Mouse (Mus musculus) Patski (cell line): ENCODE results near the gene Hoxd3. TPM values are rescaled to one million over a fixed set of nuclear protein-coding genes. Genes with fewer than 3 reads are reported as not detected.

Experiments used
- ATAC-seq: fragments of 100-300 bp; one replicate; pipeline ENCODE4 v1.8.0; 2021
- CTCF ChIA-PET: fragments of 350-600 bp; sonication (Branson Sonifier 250); formaldehyde crosslinking; loops from one replicate; lab custom pipeline; 2022; ENCODE audit warnings: inconsistent platforms; lab: Charles Lee
- POLR2A ChIA-PET: fragments of 350-600 bp; sonication (Branson Sonifier 250); formaldehyde crosslinking; loops from one replicate; lab custom pipeline; 2022; ENCODE audit warnings: antibody characterized with exemption, inconsistent platforms; lab: Charles Lee
- DNase-seq: peaks from one replicate; pipeline ENCODE4 v3.0.0-alpha.2; 2011; ENCODE audit warnings: low read depth, low spot score
- H3K27me3 ChIP-seq: fragments of 371-371 bp; one replicate; pipeline ENCODE4 v1.5.1; 2021
- CTCF ChIP-seq: fragments of 100-300 bp; IDR thresholded peaks from one replicate; pipeline ENCODE4 v1.5.1; 2021
- in situ Hi-C: fragments of 300-500 bp; cut with MboI; formaldehyde crosslinking; loops from 3 replicates; pipeline ENCODE4 v1.11.1; 2018; ENCODE audit warnings: low pct_unique_long_range_greater_than_20kb, mixed read lengths
- polyA plus RNA-seq: library from polyadenylated mRNA; unstranded; gene quantifications from one replicate; pipeline ENCODE4 v1.2.3, GENCODE M21; 2021

Hoxd3 gene
- polyA plus RNA-seq, 1 experiment from 2014 or later, result 0.27 TPM

- no peak for TF ChIP-seq CTCF
- DNase-seq (no peak), ATAC-seq (no peak)
- in situ Hi-C loops, result loop anchor here (10.0 to 25.0 kb wide), 2 partner anchors 446 to 1063 kb away; no protein-coding TSS in a partner anchor
- ChIA-PET CTCF (no interaction called here), POLR2A (no interaction called here)
- H3K27me3 ChIP-seq, result peaks cover 15% of the 10 kb centered on the region
Observed at GRCm38 (mm10) chr2:74699053-74699430, 12.7 kb upstream of the Hoxd3 start.

GRCm38 (mm10) chr2:74699664-74700545, 11.8 kb upstream of the Hoxd3 start:
- ChIA-PET POLR2A (no interaction called here), CTCF (no interaction called here)
- H3K27me3 ChIP-seq, result peaks cover 12% of the 10 kb centered on the region
- DNase-seq, result no peak
- ATAC-seq, result no peak
- no peak for TF ChIP-seq CTCF
- in situ Hi-C loops, result loop anchor here (5.0 to 25.0 kb wide), 4 partner anchors 445 to 1062 kb away; no protein-coding TSS in a partner anchor

- ChIA-PET POLR2A (no interaction called here), CTCF (interaction anchor here (1.9 kb wide), 1 partner anchor 15 kb away, joined by 7 read pairs; no protein-coding TSS in a partner anchor)
- in situ Hi-C loops, result loop anchor here (5.0 kb wide), 2 partner anchors 617 to 887 kb away; no protein-coding TSS in a partner anchor
- ATAC-seq, result no peak
- TF ChIP-seq CTCF, result no peak
- peaks cover 12% of the 10 kb centered on the region for H3K27me3 ChIP-seq
- no peak for DNase-seq
Observed at GRCm38 (mm10) chr2:74700546-74701112, 11.1 kb upstream of the Hoxd3 start.

GRCm38 (mm10) chr2:74701949-74702819, 9.5 kb upstream of the Hoxd3 start:
- ATAC-seq, result no peak
- no peak for DNase-seq
- in situ Hi-C loops, result loop anchor here (5.0 kb wide), 2 partner anchors 615 to 885 kb away; no protein-coding TSS in a partner anchor
- no peak for TF ChIP-seq CTCF
- CTCF ChIA-PET, result interaction anchor here (0.8 to 1.9 kb wide), 12 partner anchors 11 to 541 kb away, joined by 3 to 10 read pairs (median 3); no protein-coding TSS in a partner anchor
- POLR2A ChIA-PET, result interaction anchor here (0.5 kb wide), 1 partner anchor 1198 kb away, joined by 6 read pairs; no protein-coding TSS in a partner anchor
- peaks cover 16% of the 10 kb centered on the region for H3K27me3 ChIP-seq

GRCm38 (mm10) chr2:74702820-74703219, 8.9 kb upstream of the Hoxd3 start:
- in situ Hi-C loops, result loop anchor here (5.0 kb wide), 2 partner anchors 614 to 884 kb away; no protein-coding TSS in a partner anchor
- peaks cover 16% of the 10 kb centered on the region for H3K27me3 ChIP-seq
- no peak for TF ChIP-seq CTCF
- ChIA-PET CTCF (interaction anchor here (0.6 to 1.9 kb wide), 9 partner anchors 13 to 540 kb away, joined by 3 to 10 read pairs (median 3); no protein-coding TSS in a partner anchor), POLR2A (no interaction called here)
- no peak for ATAC-seq
- no peak for DNase-seq

- no peak for TF ChIP-seq CTCF
- no peak for DNase-seq
- in situ Hi-C loops, result loop anchor here (5.0 kb wide), 2 partner anchors 614 to 884 kb away; no protein-coding TSS in a partner anchor
- CTCF ChIA-PET, result interaction anchor here (0.6 to 1.7 kb wide), 3 partner anchors 431 to 540 kb away, joined by 3 to 4 read pairs (median 3); no protein-coding TSS in a partner anchor
- peaks cover 16% of the 10 kb centered on the region for H3K27me3 ChIP-seq
- no peak for ATAC-seq
- POLR2A ChIA-PET, result no interaction called here
Observed at GRCm38 (mm10) chr2:74703317-74703716, 8.4 kb upstream of the Hoxd3 start.

GRCm38 (mm10) chr2:74703720-74704392, 7.9 kb upstream of the Hoxd3 start:
- TF ChIP-seq CTCF, result no peak
- POLR2A ChIA-PET, result no interaction called here
- no peak for ATAC-seq
- DNase-seq, result no peak
- peaks cover 16% of the 10 kb centered on the region for H3K27me3 ChIP-seq
- in situ Hi-C loops, result loop anchor here (5.0 kb wide), 2 partner anchors 613 to 883 kb away; no protein-coding TSS in a partner anchor
- CTCF ChIA-PET, result interaction anchor here (1.0 kb wide), 1 partner anchor 447 kb away, joined by 3 read pairs; no protein-coding TSS in a partner anchor

GRCm38 (mm10) chr2:74704393-74704998, 7.2 kb upstream of the Hoxd3 start, which contains the start of gene Hoxd8:
Gene Hoxd8 (plus strand): TSS chr2:74704615.
- CTCF ChIA-PET, result interaction anchor here (1.0 kb wide), 1 partner anchor 446 kb away, joined by 3 read pairs; no protein-coding TSS in a partner anchor
- DNase-seq, result no peak
- no peak for TF ChIP-seq CTCF
- in situ Hi-C loops, result loop anchor here (5.0 kb wide), 2 partner anchors 613 to 883 kb away; no protein-coding TSS in a partner anchor
- ATAC-seq, result peak; percentile 24
- peaks cover 16% of the 10 kb centered on the region for H3K27me3 ChIP-seq
- POLR2A ChIA-PET, result no interaction called here
